Mouse (Mus musculus) heart, postnatal 4 days (tissue): Measurements from ENCODE around the gene Megf8. TPM values are rescaled to one million over a fixed set of nuclear protein-coding genes. Genes with fewer than 3 reads are reported as not detected.
A peak's percentile ranks its signal among the peaks of the same experiment; 100 is the strongest.
"Not testable (repeated sequence)": the region's sequence is repeated elsewhere in the genome, so short reads cannot be mapped to it uniquely, and the experiment has no call there.

Experiments used
- DNase-seq: peaks from one replicate; pipeline ENCODE4 v3.0.0; 2021
- total RNA-seq, 2 experiments: library from RNA; stranded (reverse); gene quantifications; 2 replicates each; pipeline ENCODE4 v1.2.3; 2021

Gene Megf8
- total RNA-seq, 2 experiments from 2014 or later: 26.2 to 29.3 TPM

DNA sequence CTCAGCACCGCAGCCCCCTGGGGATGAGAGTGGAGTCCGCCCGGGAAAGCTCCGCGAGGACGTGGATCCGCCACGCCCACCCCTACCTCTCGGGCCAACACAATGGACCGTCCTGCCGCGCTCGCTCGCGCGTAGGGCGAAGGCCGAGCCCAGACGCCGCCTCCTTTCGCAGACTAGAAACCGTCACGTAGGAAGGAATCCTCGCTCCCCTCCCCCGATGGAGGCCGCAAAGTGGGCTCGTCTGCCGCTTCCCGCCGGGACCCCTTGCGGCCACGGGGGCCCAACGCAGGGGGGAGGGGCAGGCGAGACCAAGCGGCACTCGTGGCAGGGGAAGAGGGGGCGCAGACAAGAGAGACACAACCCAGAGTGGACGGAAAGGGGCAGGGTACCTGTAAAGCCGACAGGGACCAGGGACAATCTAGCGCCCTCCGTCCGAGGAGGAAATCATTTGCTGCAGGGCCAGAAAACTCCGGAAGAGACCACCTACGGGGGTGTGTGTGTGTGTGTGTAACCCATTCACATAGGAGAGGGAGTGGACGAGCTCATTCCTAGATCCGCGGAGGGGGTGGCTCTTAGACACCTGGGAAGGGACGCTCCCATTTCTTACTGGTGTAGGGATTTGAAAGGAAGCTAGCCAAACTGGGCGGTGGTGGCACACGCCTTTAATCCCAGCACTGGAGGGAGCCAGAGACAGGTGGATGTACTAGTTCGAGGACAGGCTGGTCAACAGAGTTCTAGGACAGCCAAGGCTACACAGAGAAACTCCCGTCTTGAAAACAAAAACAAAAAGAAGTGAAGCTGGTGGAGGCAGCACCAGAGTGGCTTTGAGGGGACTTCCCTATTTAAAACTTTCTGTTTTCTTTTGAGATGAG lies 19.3 kb upstream of the Megf8 start, which contains the start of gene Pafah1b3:
Pafah1b3 (minus strand) TSS at position 533 of the 872 bp plus-strand sequence.
- peak; percentile 79 for DNase-seq

DNA sequence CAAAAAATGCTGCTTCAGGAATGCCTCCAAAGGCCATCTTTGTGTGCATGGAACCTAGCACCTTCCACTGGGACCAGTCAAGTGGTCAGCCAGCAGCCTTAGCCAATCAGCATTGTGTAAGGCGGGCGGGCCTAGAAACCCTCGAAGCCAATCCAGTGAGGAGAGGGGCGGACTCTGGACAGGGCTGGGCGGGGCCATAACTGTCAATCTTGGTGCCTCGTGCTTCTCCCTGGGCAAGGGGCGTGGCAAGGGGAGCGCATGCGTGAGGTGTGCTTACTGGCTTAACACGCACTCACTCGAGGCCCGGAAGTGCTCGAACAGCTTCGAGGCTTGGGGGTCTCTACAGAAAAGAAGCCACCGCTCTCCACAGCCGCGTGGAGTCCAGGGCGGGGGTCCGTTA lies 15.9 kb upstream of the Megf8 start, which contains the start of gene Prr19:
Prr19 (plus strand) TSS at position 349 of the 400 bp plus-strand sequence.
- DNase-seq: no peak

DNA sequence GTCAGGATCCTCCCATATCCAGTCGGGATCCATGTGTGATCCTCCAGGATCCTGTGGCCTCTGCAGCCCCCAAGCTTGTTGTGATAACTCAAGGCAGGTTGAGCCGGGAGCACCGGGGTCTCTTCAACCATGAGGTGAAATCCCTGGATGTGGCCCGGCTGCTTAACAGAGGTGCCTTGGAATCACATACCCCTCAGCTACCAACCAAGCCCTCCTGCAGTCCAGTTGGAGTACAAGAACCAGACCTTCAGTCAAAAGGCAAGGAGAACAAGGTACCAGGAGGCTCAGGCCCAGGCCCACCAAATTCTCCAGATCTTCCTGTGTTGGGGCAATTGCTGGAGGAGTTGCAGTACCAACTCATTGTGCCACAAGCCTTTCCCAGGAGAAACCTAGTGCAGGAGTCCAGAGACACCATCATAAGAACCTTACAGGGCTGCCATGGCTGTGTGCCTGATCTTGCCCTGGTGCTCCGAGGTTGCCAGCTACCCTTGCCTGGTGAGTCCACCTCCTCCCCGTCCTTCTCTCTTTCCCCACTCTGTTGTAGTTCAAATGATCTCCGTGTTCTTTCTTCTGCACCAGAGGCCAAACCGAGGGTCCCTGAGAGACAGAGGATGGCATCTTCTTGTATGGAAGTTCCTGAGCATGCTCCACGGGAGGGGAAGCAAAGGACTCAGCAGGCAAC lies 13.8 kb upstream of the Megf8 start:
- no peak for DNase-seq

DNA sequence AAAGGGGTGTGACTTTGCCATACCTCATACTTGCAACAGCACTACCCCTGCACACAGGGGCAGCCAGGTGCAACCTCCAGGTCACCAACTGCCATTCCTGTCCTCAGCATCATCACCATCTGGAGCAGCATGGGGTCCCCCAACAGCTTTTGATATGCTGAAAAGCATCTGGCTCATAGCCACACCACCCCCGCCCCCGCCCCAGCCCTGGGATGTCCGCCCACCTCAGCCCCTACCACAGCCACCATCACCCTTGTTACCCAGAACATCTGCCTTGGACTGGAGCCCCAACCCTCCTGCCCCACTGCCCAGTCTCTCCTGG lies 13.3 kb upstream of the Megf8 start:
- DNase-seq: no peak

DNA sequence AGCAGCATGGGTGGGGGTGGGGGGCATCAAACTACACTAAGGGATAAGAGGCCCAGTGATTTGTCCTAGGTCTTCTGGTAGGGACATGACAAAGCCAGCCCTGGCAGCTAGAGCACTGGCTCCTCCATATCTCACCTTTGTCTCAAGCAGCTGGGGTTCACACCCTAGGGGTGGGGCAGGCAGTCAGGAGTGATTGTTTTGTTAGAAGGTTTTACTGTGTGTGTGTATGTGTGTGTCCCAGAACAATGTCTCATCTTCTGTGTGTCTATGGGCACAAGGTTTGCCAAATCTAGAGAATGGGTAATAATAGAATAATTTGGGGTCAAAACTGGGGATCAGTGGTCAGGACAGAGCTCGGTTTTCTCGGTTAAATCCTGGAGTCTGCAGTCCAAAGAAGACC lies 11.5 kb upstream of the Megf8 start:
- DNase-seq: no peak

DNA sequence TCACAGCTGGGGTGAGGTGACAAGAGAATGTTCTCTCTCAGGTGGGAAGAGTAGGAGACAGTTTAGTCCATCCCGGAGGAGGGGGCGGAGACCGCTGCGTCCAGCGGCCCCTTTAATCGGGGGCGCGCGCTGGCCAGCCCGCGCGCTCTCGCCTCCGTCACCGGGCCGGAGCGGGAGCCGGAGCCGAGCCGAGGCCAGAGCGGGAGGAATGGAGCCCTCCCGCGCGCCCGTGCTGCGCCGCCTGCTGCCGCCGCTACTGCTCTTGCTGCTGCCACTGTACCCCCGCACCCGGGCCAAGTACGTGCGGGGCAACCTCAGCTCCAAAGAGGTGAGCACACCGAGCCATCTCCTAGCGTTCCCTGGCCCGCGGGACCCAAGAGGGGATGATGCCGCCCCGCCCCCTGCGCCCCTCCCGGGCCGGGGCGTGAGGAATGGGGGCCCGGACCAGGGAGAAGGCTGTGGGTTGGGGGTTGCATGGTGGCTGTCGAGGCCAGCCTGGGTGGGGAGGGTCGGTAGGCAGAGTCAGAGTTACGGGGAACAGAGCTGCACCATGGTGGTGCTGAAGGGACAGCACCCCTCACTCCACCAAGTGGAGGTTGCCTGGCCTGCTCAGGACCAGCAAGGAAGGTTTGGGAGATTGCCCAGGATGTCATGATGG lies 10.9 kb upstream of the Megf8 start, which contains the start of gene Tmem145:
Tmem145 (plus strand) TSS at position 151 of the 658 bp plus-strand sequence.
- DNase-seq: peak; percentile 62

DNA sequence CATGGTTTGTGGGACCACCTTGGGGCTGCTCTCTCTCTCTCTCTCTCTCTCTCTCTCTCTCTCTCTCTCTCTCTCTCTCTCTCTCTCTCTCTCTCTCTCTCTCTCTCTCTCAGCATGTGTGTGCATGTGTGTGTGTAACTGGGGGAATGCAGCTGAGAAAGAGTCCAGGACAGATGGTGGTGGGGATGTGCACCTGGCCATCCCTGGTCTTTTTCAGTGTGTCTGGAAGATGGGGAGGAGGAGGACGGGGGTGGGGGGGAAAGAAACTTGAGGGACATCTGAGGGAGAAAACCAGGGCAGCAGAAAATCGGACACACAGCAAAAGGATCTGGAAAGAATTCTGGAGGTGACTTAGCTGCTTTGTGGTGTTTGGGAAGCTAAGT lies 10.4 kb upstream of the Megf8 start:
- no peak for DNase-seq

DNA sequence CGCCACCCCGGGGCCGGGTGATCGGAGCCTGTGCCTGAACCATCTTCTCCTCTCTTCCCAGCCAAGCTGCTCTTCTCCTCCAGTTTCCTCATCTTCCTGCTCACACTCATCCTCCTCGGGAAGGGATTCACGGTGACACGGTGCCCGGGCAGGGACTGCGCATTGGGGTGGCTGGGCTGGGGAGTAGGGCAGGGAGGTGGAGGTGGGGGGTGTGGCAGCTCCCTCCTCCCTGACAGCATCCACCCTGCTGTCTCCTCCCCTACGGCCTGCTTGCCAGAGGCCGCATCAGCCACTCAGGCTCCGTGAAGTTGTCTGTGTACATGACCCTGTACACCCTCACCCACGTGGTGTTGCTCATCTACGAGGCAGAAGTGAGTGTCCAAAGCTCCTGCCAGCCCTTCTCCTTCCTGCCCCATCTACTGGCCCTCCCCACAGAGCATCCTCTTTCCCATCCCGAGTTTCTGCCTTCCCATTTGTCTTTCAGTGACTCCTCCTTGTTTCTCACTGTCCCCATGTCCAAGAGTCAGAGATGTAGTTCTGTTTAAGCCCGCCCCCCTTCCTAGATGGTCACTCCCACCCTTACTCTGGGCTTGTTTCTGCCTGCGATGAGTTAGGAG lies 8.2 kb upstream of the Megf8 start:
- DNase-seq: no peak

DNA sequence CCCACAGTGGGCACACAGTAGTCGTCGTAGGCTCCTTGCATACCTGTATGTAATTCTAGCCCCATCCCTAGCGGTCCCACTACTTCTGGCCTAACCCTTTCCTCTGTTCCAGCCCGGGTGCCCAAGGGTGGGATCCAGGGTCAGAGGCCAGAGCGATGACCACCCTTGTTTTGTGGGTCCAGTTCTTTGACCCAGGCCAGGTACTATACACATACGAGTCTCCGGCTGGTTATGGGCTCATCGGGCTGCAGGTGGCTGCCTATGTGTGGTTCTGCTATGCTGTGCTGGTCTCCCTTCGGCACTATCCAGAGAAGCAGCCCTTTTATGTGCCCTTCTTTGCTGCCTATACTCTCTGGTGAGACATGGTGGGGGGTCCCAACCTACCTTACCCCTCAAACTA lies 7.5 kb upstream of the Megf8 start:
- DNase-seq: no peak

DNA sequence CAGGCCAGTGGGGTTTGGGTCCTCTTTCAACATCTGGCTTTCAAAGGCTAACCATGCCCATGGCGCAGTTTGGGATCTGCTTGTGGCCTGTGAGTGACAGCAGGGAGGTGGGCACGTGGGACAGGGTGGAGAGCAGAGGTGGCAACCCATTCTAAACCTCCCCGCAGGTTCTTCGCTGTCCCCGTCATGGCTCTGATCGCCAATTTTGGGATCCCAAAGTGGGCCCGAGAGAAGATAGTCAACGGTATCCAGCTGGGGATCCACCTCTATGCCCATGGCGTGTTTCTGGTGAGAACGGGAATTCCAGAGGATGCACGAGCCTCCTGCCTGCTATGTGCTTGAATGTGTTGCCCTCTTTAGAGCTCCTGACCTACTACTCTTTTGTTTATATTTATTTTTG lies 5.8 kb upstream of the Megf8 start:
- DNase-seq: no peak

DNA sequence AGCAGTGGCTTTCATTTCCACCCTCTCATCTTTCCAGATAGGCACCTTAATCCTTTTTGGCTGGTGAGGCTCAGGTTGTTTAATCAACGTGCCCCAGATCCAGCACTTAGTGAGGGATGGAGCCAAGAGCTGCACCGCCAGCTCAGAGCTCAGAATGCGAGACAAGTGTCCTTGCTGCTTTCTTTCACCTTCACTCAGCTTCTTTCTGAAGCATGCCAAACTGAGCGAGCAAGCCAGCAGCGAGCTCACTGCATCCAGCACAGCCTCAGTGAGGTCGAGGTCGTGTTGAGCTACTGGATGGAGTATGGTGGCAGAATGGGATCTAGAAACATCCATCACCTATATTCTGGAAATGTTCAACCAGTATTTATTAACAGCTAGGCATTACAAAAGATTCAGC lies 3.6 kb upstream of the Megf8 start:
- DNase-seq: no peak

DNA sequence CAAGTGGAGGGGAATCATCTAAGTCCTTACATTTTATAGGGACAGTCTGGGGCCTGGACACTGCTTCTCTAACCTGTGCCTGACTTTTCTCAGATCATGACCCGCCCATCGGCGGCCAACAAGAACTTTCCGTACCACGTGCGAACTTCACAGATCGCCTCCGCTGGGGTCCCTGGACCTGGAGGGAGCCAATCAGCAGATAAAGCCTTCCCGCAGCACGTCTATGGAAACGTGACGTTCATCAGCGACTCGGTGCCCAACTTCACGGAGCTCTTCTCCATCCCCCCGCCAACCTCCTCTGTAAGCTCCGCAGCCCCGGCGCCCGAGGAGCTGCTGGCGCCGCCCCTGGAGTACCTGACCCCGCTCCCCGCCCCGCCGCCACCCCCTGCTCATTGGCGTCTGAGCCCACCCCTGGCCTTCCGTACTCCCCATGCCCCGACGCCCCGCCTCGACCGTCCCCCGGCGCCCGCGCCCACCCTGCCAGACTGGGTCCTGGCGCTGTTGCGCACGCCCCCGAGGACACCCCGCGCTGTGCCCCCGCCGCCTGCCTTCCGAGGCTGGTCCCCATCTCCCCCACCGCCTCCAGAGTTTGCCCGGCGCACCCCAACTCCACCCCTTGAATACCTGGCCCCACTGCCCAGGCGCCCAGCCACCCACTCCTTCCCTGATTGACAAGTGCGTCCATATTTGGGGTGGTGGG lies 2.2 kb upstream of the Megf8 start:
- DNase-seq: no peak

DNA sequence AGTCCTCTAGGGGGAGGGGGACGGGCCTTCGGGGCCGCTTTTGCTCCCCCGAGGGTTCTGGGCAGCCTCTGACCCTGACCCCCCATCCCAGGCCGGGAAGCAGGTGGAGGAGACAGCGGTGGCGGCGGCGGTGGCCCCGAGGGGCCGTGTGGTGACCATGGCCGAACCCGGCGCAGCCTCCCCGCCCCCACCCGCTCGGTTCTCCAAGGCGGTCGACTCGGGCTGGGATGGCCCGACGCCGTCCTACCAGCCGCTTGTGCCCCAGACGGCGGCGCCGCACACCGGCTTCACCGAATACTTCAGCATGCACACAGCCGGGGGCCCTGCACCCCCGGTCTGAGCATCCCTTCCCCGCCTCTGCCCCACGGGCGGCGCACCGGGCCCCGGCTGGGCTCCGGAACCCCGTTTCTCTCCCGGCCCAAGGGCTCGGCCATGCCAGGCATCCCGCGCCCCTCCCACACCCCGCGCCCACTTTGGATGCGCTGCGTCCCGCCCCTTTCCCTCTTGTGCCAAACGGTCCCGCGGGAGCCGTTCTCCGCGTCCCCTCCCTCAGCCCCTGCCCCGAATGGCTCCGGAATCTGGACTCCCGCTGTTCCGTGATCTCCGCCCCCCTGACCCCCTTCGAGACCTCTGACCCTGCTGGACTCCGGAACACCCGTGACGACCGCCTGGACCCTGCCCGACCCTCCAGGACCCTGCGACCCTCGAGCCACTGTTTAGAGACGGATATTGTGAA lies 1.5 kb upstream of the Megf8 start:
- peak; percentile 32 for DNase-seq

DNA sequence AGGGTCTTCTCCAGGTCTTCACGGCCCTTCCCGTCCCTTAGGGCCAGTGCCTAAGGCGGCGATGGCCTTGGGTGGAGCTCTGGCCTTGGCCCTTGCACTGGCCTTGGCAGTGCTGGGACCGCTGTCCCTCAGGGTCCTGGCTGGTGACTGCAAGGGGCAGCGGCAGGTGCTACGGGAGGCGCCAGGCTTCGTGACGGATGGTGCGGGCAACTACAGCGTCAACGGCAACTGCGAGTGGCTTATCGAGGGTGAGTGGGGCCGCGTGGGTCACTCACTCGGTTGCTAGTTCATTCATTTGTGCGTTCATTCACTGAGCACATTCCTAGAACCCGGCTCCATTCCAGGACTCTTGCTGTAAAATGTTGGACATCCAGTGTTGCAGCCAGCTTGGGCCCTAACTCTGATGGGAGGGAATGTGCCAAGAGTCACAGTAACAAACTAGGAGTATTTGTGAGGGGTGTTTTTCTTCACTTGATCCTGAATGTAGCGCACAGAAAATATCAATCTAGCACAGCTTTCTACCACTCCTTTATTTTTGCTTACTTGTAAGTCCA lies 559 bp downstream of the Megf8 start:
- no peak for DNase-seq

DNA sequence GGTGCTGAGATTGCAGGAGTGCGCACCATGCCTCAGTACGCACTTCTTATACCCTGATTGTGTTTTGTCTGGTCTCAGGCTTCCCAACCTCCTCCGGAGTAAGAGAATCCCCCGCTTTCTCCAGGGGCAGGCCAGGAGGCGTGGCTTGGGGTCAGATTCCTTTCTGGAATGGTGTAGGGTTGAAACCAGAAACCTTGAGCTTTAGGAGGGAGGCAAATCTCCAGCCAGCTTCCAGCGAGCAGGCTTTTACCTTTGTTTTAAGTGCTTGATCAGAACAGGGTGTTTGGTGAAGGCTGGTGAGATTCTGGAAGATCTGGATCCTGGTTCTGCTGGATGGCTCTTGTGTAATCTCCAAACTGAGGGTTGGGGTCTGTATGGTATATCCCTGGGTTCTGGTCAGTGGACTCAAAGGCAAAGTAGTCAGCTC lies 5.1 kb downstream of the Megf8 start:
- peak; percentile 57 for DNase-seq

DNA sequence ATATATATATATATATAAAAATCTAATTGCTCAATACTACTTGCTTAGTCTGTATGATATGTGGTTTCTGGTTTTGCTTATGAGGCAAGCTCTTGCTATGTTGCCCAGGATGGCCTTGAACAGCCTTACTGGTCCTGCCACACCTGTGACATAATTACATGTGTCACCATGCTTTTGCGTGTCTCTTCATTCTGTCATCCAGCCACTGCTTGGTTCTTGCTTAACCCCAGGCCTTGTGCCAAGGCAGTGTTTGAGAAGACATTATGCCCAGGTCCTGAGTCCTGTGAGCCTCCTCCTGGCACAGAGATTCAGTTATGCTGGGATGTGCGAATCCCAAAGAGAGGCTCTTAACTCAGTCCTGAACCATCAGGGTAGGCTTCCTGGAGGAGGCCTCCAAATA lies 6.3 kb downstream of the Megf8 start:
- no peak for DNase-seq

DNA sequence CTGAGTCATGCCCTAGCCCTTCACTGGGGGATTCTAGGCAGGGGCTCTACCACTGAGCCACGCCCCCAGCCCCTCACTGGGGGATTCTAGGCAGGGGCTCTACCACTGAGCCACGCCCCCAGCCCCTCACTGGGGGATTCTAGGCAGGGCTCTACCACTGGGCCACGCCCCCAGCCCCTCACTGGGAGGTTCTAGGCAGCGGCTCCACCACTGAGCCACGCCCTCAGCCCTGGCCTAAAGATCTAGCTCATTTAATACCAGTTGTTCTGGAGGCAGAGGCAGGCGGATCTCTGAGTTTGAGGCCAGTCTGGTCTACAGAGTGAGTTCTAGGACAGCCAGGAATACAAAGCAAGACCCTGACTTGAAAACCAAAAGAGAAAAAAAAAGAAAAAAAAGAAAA lies 8.5 kb downstream of the Megf8 start:
- not testable (repeated sequence) for DNase-seq

DNA sequence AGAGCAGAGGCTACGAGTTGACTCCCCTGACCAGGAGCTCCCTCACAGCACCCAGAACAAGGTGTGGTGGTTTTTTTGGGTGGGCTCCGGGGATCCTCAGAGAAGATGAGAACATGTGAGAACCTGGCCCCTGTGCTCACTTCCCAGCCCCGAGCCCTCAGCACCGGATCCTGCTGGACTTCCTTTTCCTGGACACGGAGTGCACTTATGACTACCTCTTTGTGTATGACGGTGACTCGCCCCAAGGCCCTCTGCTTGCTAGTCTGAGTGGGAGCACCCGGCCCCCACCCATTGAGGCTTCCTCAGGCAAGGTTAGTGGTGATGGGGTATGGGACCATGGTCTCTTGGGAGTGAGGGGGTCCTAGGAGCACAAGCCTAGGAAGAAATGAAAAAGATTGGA lies 9.3 kb downstream of the Megf8 start:
- no peak for DNase-seq

DNA sequence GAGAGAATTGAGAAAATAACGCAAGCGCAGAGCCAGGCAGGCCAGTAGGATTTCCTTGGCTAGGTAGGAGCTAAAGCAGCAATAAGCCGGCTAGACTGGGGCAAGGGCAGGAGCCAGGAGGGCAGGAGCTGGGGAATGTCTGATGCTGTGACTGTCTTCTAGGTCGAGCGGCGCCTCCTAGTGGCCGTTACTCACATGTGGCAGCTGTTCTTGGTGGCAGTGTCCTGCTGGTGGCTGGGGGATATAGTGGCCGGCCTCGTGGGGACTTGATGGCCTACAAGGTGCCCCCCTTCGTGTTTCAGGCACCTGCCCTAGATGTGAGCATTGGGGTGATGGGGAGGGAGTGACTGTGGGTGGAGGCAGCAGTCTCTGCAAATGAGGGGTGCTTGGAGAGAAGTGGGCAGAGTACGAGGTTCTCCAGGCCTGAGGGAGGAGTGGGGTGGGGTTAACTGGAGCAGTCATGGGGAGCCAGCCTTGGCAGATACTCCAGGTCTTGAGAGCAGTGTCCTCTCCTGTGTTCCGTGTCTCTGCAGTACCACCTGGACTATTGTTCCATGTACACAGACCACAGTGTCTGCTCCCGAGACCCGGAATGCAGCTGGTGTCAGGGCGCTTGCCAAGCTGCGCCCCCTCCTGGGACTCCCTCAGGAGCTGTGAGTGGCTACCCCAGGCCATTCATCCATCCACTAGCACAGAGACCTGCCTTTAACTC lies 16.8 kb downstream of the Megf8 start:
- peak; percentile 83 for DNase-seq

DNA sequence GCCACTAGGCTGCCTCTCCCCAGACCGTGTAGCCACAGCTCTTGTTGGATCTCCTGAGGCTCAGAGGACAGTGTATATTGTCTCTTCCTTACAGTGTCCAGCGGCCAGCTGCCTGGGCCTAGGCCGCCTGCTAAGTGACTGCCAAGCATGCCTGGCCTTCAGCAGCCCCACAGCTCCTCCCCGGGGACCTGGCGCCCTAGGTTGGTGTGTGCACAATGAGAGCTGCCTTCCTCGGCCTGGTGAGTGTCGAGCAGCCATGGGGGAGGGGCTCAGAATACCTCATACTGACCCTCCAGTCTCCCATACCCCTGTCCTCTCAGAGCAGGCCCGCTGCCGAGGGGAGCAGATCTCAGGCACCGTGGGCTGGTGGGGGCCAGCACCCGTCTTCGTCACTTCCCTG lies 17.5 kb downstream of the Megf8 start:
- DNase-seq: no peak

DNA sequence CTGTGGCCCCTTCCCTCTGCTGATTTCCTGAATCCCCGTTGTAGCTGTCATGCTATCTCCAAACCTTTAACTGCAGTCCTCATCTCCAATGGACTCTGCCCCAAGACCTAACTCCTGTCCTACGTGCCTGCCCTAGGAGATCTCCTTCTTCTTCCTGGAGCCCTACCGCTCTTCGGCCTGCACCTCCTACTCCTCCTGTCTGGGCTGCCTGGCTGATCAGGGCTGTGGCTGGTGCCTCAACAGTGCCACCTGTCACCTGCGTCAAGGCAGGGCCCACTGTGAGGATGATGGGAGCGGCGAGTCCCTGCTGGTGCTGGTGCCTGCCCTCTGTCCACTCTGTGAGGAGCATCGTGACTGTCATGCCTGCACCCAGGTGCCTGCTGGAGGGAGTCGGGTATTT lies 22.4 kb downstream of the Megf8 start:
- no peak for DNase-seq
